Mouse (Mus musculus): ENCODE results near the gene Trim47.
"Not testable (repeated sequence)": the region's sequence is repeated elsewhere in the genome, so short reads cannot be mapped to it uniquely, and the experiment has no call there.

The Trim47 gene

DNA sequence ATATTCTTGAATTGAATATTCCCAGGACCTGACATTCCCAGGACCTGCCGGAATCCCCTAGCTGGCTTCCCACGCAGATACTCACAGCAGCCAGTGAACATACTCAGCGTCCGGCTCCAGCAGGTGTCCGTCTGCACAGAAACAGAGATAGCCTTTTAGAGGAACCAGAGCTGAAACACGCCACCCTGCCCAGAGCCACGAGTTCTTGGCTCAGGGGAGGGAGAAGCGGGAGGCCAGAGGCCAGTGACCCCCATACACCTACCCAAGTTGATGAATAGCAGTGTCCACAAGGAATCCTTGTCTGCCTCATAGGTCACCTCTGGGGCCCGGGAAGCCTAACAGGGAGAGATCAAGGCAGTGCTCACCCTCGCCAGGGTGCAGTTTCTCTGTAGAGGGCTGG lies 7.2 kb upstream of the Trim47 start:
- DNase-seq: no peak

DNA sequence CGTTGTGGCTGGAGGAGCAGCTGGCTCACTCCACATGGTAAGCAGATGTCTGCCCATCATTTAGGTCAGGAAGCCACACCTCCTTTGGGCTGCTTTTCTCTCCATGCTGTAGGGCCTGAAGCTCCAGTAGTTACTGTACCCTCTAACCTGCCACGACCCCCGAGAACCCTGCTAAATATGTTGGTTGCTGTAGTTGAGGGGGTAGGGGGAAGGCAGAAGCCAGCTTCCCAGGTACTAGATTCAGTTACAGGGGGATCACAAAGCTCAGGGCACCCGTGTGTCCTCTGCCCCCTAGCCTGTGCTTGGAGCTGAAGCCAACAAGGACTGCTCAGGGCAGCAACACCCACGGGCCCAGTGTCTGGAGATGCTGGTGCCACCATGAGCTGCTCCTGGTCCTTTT lies 6.5 kb upstream of the Trim47 start:
- DNase-seq: no peak

DNA sequence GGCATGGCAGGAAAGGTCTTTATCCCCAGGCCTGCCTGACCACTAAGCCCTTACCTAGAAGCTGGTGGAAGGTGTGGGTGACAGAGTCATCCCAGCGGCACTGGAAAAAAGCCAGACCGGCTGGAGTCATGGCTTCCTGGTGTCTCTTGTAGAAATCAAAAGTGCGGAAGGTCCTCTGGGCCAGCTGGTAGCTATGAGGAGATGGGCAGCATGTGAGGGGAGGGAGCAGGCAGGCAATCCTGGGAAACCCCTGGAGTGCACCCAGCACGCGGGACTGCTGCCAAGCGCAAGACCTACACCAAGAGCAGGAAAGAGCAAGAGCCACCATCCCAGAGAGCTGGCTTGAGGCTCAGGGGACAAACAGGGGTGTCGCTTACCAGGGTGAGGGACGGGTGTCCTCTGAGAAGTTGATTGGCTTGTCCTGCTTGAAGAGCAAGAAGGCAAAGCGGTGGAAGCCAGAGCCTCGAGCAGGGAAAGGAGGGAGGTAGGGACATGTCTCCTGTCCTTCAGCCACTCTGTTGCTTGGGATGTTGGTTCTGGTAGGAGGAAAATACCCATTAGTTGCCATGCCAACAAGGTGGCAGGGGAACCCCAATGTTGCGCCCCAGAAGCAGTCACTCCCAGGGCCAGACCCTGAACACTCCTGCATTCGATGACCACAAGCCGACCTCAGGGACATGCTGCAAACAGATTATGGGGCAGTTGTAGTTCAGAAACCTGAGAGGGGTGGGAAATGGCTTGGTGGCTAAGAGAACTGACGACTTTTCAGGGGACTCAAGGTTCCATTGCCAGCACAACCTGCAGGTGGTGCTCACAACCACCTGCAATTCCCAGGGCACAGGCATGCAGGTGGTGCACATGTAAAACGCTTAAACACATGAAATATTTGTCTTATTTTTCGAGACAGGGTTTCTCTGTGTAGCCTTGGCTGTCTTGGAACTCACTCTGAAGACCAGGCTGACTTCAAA lies 5.6 kb upstream of the Trim47 start:
- no peak for DNase-seq

DNA sequence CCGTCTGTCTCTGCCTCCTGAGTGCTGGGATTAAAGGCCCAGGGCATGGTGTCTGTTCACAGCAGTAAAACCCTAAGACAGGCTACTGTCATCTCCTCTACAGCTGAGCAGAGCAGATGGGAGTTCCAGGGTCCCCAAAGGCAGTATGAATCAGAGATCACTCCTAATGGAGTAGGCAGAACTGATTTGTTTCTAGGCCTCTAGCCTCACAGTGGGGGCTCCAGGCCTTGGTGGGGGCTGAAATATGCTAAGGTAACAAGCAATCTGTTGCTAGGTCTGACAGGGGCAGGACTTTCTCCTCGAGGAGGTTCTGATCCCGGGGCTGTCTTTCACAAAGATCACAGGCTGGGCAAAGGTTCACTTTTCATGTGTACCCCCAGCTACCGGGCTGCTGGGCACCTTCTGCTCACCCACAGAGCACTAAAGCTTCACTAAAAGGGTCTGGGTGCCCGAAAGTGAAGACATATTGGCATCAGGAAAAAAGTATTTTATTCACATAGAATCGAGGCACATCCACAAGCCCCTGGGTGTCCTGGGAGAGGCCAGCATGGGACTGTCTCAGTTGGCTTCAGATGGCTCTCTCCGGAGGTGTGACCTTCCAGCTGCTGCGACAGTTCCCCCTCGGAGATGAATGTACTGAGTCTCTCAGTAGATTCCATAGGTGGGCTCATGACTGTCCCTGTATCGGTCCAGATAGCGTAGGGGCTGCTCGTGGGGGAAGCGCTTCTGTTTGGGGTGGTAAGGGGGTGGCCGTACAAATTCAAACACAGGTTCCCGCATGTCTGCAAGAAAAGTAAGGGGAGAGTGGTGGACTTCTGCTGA lies 4.5 kb upstream of the Trim47 start:
- DNase-seq: no peak

DNA sequence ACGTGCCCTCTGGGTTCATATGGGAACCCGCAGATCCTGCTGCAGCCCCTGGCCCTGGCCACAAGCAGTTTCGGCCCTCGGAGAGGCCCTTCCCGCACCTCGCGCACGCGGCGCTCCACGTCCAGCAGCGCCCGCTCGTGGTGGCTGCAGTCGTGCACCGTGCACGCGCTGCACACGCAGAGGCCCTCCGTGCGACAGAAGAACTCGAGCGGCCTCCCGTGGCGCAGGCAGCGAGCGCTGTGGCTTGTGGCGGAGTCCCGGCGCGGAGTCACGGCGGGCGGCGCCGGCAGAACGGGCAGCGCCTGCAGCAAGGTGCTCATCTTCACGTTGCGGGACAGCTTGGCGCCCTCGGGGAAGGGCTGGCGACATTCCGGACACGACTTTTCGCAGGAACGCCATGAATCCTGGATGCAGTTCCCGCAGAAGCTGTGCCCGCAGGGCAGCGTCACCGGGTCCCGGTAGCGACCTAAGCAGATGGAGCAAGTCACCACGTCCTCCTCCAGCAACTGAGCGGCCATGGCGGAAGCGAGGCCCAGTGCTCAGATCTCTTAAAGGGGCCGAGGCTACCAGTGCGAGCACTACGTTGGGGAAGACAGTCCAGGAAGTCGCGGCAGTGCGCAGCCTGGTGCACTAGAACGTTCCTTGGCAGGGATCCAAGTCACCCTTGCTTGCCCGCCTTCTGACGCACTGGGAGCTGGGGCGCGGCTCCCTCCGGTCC lies 3.6 kb upstream of the Trim47 start, which contains the start of gene Trim65:
Gene Trim65, minus strand, starts transcription at position 641 of the 718 bp plus-strand sequence.
- peak; percentile 95 for DNase-seq

DNA sequence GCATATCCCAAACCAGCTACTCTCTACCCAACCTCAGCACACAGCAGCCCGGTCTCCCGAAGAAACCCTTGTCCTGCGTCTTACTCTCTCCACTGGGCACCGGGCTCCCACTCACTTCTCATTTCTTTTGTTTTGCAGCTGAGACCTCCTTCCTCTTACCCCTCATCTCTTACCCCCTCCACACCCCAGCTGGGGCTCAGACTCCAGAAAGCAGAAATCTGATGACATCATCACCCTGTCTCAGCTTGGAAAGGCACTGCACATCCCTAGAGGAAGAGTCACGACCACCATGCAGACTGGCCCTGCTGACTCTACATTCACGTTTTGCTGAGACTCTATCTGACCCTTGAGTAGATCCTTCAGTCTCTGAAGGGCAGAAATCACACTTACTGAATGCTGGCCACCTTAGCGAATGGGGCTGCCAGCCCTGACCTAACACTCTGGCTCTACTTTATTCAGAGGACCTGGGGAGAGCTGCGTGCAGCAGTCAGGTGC lies 3.0 kb upstream of the Trim47 start:
- DNase-seq: no peak

DNA sequence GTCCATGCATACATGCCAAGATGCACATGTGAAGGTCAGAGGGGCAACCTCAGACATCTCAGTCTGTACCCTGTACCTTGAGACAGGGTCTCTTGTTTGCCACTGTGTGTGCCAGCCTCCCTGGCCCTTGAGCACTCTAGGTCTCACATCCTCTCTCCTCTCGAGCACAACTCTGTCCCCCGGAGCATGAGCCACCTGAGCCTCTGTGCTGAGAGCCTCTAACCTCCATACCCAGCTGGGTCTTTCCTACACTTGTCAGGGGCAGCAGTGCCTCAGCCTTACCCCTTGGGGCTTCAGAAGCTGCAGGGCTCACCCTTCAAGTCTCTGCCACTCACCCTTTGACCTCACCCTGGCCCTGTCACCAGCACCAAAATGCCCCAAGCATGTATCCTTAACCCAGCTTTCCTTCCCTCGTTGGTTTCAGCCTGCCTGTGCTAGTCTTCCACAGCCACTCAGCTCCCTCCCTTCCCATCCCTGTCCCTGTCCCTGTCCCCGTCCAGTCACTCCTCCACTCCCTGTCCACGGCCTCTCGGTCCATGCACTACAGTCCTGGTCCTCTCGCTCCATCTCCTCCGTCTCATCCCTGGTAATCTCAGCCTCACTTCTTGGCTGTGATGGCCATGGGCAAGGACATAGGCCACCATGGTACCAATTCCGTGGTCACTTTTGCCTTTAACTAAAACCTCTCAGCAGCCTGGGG lies 2.2 kb upstream of the Trim47 start:
- no peak for DNase-seq

DNA sequence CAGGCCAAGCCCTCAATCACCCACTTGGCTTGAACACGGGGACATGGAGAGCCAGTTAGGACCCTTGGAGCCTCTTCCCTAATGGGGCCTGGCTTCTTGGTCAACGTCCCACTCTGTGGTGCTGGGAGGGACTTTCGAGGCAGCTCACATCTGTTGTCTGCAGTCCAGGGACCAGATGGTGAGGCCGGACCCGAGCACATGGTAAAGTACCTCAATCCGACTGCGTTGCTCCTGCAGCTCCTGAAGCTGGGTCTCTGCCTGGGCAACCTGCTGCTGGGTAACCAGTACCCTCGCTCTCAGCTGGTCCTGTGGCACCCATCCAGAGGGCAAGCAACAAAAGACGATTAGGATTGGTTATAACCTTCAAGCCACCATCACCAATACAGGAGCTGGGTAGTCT lies 976 bp upstream of the Trim47 start:
- no peak for DNase-seq

DNA sequence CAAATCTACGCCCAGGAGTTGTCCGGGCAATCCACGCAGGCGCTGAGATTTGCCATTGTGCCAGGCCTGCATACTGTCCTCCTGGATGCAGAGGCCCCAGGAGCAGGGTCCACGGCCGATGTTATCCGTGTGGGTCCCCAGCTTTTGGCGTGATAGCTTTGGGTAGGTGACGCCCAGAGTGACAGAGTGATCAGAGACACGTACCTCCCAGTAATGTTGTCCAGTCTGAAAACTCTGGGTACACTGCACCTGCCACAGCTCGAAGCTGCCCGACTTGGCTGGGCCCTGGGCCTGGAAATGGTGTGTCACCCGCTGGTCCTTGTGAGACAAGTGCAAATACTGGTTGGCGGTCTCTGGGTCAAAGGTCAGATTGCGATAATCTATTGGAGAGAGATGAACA lies 749 bp downstream of the Trim47 start:
- no peak for DNase-seq

DNA sequence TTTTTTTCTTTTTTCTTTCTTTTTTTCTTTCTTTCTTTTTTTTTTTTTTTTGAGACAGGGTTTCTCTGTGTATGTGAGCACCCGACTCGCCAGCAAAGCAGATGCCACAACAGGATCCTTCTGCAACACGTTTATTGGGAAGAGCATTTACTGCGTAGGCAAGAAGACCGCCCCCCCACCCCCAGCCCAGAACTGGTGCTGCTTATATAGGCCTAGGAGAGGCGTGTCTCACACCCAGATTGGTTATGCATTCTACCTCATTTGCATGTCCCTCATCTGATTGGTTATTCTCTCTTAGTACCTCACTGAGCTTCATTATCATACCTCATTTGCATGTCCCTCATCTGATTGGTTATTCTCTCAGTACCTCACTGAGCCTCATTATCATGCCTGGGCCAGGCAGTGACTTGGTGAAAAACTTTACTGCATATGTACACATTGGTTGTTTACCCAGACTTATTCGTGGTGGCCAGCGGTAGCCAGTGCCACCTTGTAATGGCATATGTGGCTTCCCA lies 5.2 kb downstream of the Trim47 start:
- not testable (repeated sequence) for DNase-seq

DNA sequence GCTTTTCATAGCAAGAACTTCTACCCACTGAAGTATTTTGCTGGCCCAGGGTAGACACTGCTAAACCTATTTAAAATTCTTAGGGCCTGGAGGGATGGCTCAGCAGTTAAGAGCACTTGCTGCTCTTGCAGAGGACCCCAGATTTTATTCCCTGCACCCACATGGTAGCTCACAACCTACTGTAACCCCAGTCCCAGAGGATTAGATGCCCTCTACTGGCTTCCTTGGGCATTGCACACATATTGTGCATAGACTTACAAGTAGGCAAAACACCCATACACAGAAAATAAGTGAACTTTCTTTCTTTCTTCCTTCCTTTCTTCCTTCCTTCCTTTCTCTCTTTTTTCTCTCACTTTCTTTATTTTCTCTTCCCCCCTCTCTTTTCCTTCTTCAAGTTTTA lies 9.2 kb downstream of the Trim47 start:
- DNase-seq: no peak

DNA sequence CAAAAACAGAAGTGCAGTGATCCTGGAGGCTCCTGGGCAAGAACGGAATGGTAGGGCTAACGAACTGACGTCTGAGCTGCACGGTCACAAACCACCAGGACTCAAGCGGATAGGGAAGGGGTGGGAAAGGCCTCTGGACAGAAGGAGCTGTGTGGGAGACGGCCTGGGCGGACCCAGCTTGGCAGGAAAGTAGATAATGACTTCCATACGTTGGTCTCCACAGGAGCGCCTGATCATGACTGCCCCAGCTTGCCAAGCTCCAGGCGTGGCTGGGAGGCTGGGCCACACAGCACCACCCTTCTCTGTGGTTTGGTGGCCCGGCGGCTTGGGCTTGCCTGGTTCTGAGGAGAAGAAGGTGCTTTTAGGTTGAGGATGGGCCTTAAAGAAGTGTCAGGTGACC lies 9.8 kb downstream of the Trim47 start:
- DNase-seq: no peak

DNA sequence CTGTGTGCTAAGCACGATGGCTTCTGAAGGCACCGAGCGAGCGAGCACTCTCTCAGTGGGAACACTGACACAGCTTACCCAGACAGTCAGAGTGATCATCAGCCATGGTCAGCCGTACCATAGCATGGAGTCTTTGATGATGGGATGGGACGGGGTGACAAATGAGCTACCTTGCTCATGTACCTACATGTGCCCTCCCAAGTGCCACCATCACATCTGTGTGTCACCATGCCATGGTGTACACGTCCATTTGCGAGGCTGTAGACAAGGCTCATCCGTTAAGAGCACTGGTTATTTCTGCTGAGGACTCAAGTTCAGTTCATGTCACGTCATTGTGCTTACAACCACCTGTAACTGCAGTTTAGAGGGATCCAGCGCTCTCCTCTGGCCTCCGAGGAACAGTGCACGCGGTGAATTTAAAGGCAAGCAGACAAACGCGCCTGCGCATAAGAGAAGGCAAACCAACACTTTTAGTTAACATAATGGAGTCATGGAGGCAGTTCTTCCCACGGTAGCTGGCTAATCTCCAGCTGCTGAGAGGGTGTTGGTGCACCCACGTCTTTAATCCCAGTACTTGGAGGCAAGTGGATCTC lies 15.3 kb downstream of the Trim47 start:
- DNase-seq: no peak

DNA sequence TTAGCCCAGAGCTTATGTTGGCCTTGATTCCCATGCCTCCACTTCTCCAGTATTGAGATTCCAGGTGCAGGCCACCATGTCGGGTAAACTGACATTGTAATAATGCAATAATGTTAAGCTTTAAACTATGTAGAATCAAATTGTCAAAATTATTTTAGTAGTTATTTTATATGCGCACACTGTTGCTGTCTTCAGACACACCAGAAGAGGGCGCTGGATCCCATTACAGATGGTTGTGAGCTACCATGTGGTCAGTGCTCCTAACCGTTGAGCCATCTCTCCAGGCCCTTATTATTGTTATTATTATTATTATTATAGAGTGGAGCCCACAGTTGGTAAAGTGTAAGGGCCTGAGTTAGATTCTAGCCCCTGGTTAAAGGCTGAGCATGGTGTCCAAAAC lies 15.9 kb downstream of the Trim47 start:
- no peak for DNase-seq

DNA sequence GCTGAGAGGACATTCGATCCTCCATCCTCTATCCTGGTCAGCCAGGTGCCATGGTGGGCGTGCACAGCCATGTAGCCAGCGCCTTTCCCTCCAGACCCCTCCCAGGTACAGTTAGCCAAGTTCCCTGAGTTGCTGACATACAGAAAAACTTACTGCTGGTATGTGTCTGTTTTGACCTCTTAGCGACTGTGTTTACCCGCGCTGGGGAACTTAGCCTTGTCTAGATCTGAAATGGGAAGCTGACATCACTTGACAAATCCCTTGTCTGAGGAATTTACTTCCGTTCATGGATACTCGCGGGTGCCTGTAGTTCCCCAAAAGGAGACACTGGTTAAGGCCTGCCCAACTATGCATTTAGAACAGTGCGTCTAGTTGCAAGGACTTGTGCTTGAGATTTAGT lies 16.5 kb downstream of the Trim47 start:
- no peak for DNase-seq

DNA sequence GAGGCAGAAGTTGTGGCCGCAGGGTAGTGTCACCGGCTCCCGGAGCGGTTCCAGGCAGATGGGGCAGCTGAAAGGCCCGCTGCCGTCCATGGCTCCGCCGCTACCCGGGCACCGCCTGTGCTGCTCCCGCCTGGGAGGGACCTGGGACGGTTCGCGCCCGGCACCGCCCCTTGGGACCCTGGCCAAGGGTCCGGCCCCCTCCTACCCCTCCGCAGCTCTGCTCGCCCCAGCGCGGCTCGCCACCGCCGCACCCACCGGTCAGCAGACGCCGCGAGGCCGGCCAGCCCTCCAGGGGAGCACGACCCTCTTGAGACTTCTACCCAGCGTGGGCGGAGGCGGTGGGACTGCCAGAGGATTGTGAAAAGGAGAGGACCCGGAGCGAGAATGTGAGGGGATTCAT lies 16.9 kb downstream of the Trim47 start:
- no peak for DNase-seq

DNA sequence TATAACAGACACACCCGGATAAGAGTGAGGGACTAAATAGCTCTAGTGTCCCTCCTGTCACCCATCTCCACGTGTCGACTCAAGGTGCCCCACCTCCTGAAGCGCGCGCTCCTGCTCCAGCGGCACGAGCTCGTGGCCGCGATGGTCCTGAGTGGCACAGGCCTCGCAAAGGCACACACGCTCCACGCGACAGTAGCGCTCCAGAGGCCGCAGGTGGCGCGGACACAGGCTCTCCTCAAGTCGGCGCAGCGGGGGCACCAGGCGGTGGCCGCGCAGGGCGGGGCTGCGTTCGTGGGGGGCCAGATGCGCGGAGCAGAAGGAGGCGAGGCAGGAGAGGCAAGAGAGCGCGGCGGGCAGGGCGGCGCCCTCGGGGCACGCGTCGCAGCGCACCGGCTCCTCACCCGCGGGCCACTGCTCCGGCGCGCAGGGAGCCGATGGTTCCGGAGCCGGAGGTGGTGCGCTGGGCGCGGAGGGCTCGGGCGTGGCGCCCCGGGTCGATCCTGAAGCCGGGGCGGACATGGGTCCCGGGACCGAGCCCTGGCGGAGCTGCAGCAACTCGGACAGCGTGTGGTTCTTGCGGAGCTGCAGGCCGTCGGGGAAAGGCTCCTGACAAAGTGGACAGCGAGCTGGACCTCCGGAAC lies 17.4 kb downstream of the Trim47 start:
- no peak for DNase-seq

DNA sequence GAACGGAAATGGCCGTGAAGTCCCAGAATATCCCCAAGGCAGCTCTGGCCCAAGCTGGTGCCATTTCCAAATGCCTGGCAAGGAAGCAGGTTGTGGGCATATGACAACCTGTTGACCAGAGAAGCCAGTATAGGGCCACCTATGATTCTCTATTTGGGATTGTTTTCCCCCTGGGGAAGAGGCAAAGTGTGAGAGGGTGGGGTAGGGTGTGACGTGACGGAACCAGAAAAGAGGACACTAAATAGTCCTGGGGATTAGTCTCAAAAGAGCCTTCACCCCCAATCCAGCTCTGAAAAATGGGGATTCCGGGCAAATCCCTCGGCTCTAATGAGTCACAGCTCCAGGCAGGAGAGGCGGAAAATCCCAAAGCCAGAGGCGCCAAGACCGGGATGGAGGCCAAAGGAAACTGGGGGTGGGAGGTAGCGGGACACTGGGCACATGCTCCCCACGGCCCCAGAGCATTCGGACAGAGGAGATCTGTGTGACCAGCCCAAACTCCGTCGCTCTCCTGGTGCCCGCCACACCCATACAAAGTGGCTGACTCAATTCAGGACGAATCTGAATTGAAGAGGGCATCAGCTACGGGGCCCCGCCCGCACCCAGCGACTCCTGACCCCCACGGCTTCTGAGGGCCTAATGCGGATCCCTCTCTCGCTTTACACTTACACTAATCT lies 18.4 kb downstream of the Trim47 start:
- no peak for DNase-seq

DNA sequence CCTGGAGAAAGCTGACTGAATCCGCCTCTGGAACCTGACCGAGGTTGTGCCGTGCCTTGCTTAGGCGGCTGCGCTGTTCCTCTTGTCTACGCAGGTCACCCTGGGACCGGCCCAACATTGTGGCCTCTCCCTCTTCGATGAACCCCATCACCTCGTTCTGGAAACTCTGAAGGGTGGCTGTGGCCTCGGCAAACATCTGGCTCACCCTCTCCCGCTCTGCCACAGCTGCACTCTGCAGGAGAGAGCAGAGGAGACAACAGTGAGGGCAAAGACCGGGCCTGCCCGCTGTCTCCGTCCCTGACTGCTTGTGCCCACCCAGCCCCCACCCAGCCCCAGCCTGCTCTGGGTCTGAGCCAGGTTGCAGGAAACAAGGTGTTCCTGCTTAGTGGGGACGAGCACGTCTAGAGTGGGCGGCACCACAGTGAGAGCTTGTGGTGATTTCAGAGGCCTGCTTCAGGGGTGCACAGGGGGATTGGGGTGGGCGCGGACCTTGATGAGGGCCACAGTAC lies 19.2 kb downstream of the Trim47 start:
- DNase-seq: no peak

Measured in embryo, embryonic 11 days (tissue).